Mouse (Mus musculus) layer of hippocampus, postnatal 10 days (tissue): ENCODE results near the gene Aqp3. TPM values are rescaled to one million over a fixed set of nuclear protein-coding genes. Genes with fewer than 3 reads are reported as not detected.
"Not testable (repeated sequence)": the region's sequence is repeated elsewhere in the genome, so short reads cannot be mapped to it uniquely, and the experiment has no call there.

Source experiments
- DNase-seq, 2 experiments: peaks; one replicate each; pipeline ENCODE4 v3.0.0; 2021; ENCODE audit warnings: low spot score in 2 of 2
- total RNA-seq, 2 experiments: library from RNA; stranded (reverse); gene quantifications; 2 replicates each; pipeline ENCODE4 v1.2.3; 2021

Gene Aqp3
- total RNA-seq, 2 experiments from 2014 or later: 0.67 TPM; not detected in 1

GRCm38 (mm10) chr4:41107440-41107839 is 9.5 kb upstream of the Aqp3 start:
- no peak for DNase-seq

- no peak for DNase-seq
These were observed 4.9 kb upstream of the Aqp3 start for GRCm38 (mm10) chr4:41102901-41103300.

GRCm38 (mm10) chr4:41100986-41101385 is 3.0 kb upstream of the Aqp3 start:
- no peak for DNase-seq

DNA sequence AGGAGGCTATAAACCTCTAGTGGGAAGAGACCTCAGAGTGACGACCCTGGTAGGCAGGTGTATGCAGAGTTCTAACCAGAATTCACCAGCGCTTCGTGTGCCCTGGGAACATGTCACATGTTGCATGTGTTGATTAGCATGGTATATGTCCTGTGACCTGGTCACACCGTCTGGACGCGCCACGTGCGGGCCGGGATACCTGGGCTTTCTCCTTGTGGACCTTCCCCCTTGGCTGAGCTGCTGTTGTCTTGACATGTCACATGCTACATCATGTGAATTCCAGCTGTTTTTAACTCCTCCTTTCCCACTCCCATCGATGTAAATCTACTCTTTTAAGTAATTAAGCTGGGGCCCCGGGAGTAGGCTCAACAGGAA is 581 bp upstream of the Aqp3 start:
- no peak for DNase-seq

GRCm38 (mm10) chr4:41097381-41097780 is 602 bp downstream of the Aqp3 start:
- no peak for DNase-seq

DNA sequence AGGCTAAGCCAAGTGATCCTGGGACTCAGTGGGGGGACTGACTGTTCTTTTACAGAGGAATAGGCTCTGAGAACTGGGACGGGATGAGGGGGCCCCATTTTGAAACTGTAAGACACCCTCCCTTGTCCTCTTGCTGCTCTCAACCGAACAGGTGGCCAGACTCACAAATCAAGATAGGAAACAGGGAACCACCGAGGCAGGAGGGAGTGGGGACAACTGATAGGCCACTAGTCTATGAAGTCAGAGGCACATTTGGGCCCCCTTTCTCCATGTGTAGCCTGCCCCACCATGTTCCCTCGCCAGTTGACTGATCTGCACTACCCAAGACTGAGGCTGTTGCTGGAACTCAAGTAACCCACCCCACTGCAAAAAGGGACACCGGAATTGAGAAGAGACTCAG is 1.2 kb downstream of the Aqp3 start:
- no peak for DNase-seq

DNA sequence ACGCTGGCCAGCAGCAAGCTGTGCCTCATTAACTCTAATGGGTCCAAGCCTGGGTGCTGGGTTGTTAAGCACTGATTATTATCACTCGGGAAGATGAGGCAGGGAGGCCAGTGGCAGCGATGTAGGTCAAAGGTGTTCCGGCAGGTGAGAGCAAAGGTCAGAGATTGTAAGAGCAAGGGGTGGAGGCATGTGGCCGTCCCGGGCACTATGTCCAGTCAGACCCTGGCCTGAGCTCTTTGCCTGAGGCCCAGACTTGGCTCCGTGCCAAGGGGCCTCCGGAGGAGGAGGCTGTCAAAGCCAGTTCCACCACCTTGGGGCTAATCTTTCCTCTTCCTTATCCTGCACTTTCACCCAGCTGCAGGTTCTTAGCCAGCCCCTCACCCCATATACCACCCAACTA is 1.8 kb downstream of the Aqp3 start:
- no peak for DNase-seq

DNA sequence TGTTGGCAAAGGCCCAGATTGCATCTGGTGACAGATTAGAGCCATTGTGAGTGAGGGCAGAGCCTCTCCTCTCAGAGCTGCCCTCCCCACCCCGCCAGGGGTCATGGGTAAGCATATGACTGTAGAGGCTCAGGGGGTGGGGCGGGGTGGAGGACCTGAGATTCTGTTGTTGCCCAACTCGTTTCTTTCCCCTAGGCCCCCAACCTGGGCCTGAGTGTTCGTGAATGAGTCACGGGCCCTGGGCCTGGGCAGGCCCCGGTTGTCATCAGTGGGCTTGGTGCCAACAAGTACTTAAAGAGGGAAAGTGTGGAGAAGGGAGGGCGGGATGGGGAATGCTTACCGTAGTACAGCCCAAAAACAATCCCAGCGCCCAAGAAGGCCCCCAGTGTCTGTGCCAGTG is 3.6 kb downstream of the Aqp3 start:
- DNase-seq: no peak

GRCm38 (mm10) chr4:41092958-41093357 is 5.0 kb downstream of the Aqp3 start:
- no peak for DNase-seq

GRCm38 (mm10) chr4:41091391-41091790 is 6.6 kb downstream of the Aqp3 start:
- DNase-seq: no peak

- DNase-seq: no peak
These were observed 8.3 kb downstream of the Aqp3 start for GRCm38 (mm10) chr4:41089705-41090104.

GRCm38 (mm10) chr4:41089189-41089588 is 8.8 kb downstream of the Aqp3 start:
- DNase-seq: no peak

- no peak for DNase-seq
These were observed 10.3 kb downstream of the Aqp3 start for GRCm38 (mm10) chr4:41087459-41088298.

DNA sequence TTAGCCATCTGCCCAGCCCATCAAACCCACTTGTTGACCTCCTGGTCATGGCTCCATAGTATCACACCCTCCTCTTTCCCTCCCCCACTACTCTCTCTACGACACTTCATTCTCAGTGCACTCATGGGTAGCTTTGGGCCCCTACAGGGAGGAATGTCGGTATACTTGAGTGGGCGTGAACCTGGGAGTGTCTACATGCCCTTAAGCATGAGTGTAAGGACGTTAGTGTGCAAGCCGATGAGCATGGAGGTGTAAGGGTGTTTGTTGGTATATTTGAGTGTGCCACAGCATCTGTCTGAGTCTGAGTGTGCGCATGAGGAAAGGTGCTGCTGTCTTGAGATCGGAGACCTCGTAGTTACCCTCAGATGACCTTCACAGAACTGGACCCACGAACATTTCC is 11.0 kb downstream of the Aqp3 start:
- no peak for DNase-seq

- no peak for DNase-seq
These were observed 13.2 kb downstream of the Aqp3 start for GRCm38 (mm10) chr4:41084819-41085218.

DNA sequence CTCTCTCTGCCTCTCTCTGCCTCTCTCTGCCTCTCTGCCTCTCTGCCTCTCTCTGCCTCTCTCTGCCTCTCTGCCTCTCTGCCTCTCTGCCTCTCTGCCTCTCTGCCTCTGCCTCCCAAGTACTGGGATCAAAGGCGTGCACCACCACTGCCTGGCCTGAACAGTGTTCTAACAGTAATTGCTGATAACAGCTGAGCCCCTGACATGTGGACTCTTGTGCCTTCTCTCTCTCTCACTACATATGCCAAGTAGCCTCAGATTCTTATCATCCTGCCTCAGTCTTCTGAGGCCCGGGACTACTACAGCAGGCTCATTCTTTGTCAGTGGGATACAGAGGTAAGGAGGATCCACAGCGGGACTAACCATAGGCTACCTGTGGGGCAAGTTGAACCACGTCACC is 15.2 kb downstream of the Aqp3 start:
- not testable (repeated sequence) for DNase-seq

- no peak for DNase-seq
These were observed 16.2 kb downstream of the Aqp3 start for GRCm38 (mm10) chr4:41081733-41082132.

DNA sequence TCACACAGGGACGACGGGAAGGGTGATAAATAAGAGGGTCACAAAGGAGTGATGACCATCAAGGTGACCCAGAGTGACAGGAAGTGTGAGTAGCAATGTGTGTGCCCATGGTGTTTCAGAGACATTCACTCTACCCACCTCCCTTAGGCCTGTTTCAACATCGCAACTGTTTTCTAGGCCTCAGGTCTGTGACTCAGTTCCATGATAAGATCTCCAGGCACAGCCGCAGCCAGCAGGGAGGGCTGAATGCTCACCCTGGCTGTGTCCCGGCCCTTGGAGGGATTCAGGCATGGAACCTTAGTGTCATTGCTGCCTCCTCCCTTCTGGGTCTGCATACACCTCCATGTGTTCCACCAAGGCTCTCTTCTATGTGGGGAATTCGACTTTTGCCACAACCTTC is 19.3 kb downstream of the Aqp3 start:
- DNase-seq: no peak

DNA sequence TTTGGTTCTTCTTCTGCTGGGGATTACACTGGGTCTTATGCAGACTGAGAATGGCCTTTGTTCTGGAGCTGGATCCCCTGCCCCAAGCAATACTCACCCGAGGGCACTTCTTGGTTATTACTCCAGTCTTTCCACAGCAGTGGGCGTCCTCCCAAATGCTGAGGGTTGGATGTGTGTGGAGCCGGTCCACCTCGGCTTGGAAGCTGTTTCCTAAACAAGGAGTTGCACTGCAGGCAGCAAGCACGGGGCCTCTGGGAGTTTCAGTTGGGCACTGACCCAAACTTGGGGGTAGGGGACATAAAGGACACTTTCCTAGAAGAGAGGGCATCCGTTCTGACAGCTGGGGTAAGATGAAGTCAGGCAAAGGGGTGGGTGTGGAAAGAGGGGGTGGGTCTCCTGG is 23.5 kb downstream of the Aqp3 start:
- DNase-seq: no peak

- no peak for DNase-seq
These were observed 24.8 kb downstream of the Aqp3 start for GRCm38 (mm10) chr4:41073008-41073817.

GRCm38 (mm10) chr4:41071500-41072429 is 26.2 kb downstream of the Aqp3 start:
- no peak for DNase-seq
